Mouse (Mus musculus) gastrocnemius, postnatal 36 days (tissue): ENCODE measurements at regions not wholly inside any gene's neighbourhood (a gene's known extent, or its start where the extent isn't known, plus 50 kb on each side); places are given as distances from the start of the nearest gene placed in this dataset.
"Not testable (repeated sequence)": the region's sequence is repeated elsewhere in the genome, so short reads cannot be mapped to it uniquely, and the experiment has no call there.

Source experiments
- DNase-seq, 2 experiments: peaks; one replicate each; pipeline ENCODE4 v3.0.0; 2022
- intact Hi-C: fragments of 180-260 bp; cut with DNase I; formaldehyde crosslinking; loops from one replicate; pipeline ENCODE4 v1.15.1; 2025

GRCm38 (mm10) chr10:43670745-43671144 is 92.7 kb downstream of the Cd24a start:
- no peak for DNase-seq
- intact Hi-C loops = no loop called here

GRCm38 (mm10) chr10:43671785-43672184 is 93.7 kb downstream of the Cd24a start:
- DNase-seq = no peak
- intact Hi-C loops = no loop called here

- intact Hi-C loops = no loop called here
- no peak for DNase-seq
Observed at GRCm38 (mm10) chr10:43672490-43672889, 94.4 kb downstream of the Cd24a start.

GRCm38 (mm10) chr10:43674749-43675148 is 96.7 kb downstream of the Cd24a start:
- DNase-seq = no peak
- intact Hi-C loops = no loop called here

- DNase-seq, intact Hi-C loops: not testable (repeated sequence)
Observed at GRCm38 (mm10) chr10:43675495-43675894, 97.4 kb downstream of the Cd24a start.

- intact Hi-C loops = no loop called here
- DNase-seq = no peak
Observed at GRCm38 (mm10) chr10:43676289-43676688, 98.2 kb downstream of the Cd24a start.

- intact Hi-C loops = no loop called here
Observed at GRCm38 (mm10) chr10:43684247-43685033, 106.4 kb downstream of the Cd24a start.

GRCm38 (mm10) chr10:43689161-43689913 is 111.3 kb downstream of the Cd24a start:
- DNase-seq = peak in 1 of 2 experiments; percentile 29
- intact Hi-C loops = no loop called here

More at GRCm38 (mm10) chr10:43684247-43685033, 106.4 kb downstream of the Cd24a start:
- no peak for DNase-seq

GRCm38 (mm10) chr10:43689914-43690316 is 111.8 kb downstream of the Cd24a start:
- intact Hi-C loops = loop anchor here (5.0 kb wide), 1 partner anchor 52 kb away; no protein-coding TSS in a partner anchor
- DNase-seq = no peak

- DNase-seq = no peak
- intact Hi-C loops = loop anchor here (5.0 kb wide), 1 partner anchor 48 kb away; no protein-coding TSS in a partner anchor
Observed at GRCm38 (mm10) chr10:43693974-43694373, 115.9 kb downstream of the Cd24a start.

- intact Hi-C loops = loop anchor here (5.0 kb wide), 1 partner anchor 48 kb away; no protein-coding TSS in a partner anchor
- no peak for DNase-seq
Observed at GRCm38 (mm10) chr10:43694508-43694907, 116.4 kb downstream of the Cd24a start.

- intact Hi-C loops = no loop called here
- DNase-seq = no peak
Observed at GRCm38 (mm10) chr10:43695470-43695869, 117.4 kb downstream of the Cd24a start.

- no peak for DNase-seq
- intact Hi-C loops = no loop called here
Observed at GRCm38 (mm10) chr10:43697917-43698316, 119.8 kb downstream of the Cd24a start.

GRCm38 (mm10) chr10:43700371-43701289 is 122.5 kb downstream of the Cd24a start:
- intact Hi-C loops = no loop called here
- no peak for DNase-seq

- intact Hi-C loops = no loop called here
- DNase-seq = no peak
Observed at GRCm38 (mm10) chr10:43702895-43703294, 124.8 kb downstream of the Cd24a start.

GRCm38 (mm10) chr10:43706001-43706988 is 128.2 kb downstream of the Cd24a start:
- DNase-seq = no peak
- intact Hi-C loops = no loop called here

GRCm38 (mm10) chr10:43707011-43707410 is 128.9 kb downstream of the Cd24a start:
- intact Hi-C loops = no loop called here

GRCm38 (mm10) chr10:43707821-43708373 is 129.8 kb downstream of the Cd24a start:
- DNase-seq = no peak
- intact Hi-C loops = no loop called here

More at GRCm38 (mm10) chr10:43707011-43707410, 128.9 kb downstream of the Cd24a start:
- DNase-seq = no peak
